Mouse (Mus musculus): ENCODE data around the gene Nol12.

GRCm38 (mm10) chr15:78925129-78925528 lies 9.6 kb upstream of the Nol12 start:
- TF ChIP-seq E2F4 (IDR thresholded peaks at IDR 0.05; ENCODE audit: insufficient read depth) (no peak), MAX (IDR thresholded peaks at IDR 0.05; ENCODE audit: low read depth) (no peak), POLR2A (IDR thresholded peaks at IDR 0.05; ENCODE audit: insufficient read length, low read depth) (peak; percentile 31), POLR2AphosphoS2 (IDR thresholded peaks at IDR 0.05; ENCODE audit: insufficient read length, low read depth) (no peak), TCF12 (IDR thresholded peaks at IDR 0.05; ENCODE audit: insufficient read depth, poor library complexity, severe bottlenecking) (no peak), USF1 (IDR thresholded peaks at IDR 0.05; ENCODE audit: low read depth) (no peak), SRF (IDR thresholded peaks at IDR 0.05; ENCODE audit: control insufficient read depth, insufficient read length, low read depth) (no peak), CEBPB (IDR thresholded peaks at IDR 0.05; ENCODE audit: insufficient read depth, poor library complexity, severe bottlenecking) (no peak), MYOG (IDR thresholded peaks at IDR 0.05; ENCODE audit: control insufficient read depth in 1 of 3, insufficient read depth in 1 of 3, insufficient read length in 2 of 3, low read depth in 2 of 3) (no peak), MYOD1 (IDR thresholded peaks at IDR 0.05; ENCODE audit: control insufficient read depth in 1 of 3, insufficient read length in 2 of 3, low read depth in 2 of 3) (no peak), TCF3 (IDR thresholded peaks at IDR 0.05; ENCODE audit: insufficient read length, low read depth) (no peak), REST (IDR thresholded peaks at IDR 0.05; ENCODE audit: insufficient read depth, insufficient read length) (no peak)
